Mouse (Mus musculus) thymus, adult 2 months (tissue): ENCODE data around the gene Ift43. TPM values are rescaled to one million over a fixed set of nuclear protein-coding genes. Genes with fewer than 3 reads are reported as not detected.

Experiments
- DNase-seq: peaks from one replicate; pipeline ENCODE4 v3.0.0; 2021
- H3K27ac ChIP-seq: fragments of 200-500 bp; 2 replicates; pipeline ENCODE4 v1.5.1; 2012; ENCODE audit warnings: low read length, control low read depth; ENCODE audit not compliant: control insufficient read depth, insufficient read depth
- H3K27me3 ChIP-seq: fragments of 200-500 bp; 2 replicates; pipeline ENCODE4 v1.6.1; 2012; ENCODE audit warnings: mild to moderate bottlenecking, low read length, moderate library complexity, mixed read lengths; ENCODE audit not compliant: control insufficient read depth, insufficient read depth
- H3K36me3 ChIP-seq: fragments of 200-500 bp; 2 replicates; pipeline ENCODE4 v1.6.1; 2012; ENCODE audit warnings: mild to moderate bottlenecking, low read length, moderate library complexity; ENCODE audit not compliant: control insufficient read depth, insufficient read depth
- H3K4me1 ChIP-seq: fragments of 200-500 bp; replicated peaks from 2 replicates; pipeline ENCODE4 v1.6.1; 2012; ENCODE audit warnings: low read length; ENCODE audit not compliant: control insufficient read depth, insufficient read depth
- H3K4me3 ChIP-seq: fragments of 200-500 bp; 2 replicates; pipeline ENCODE4 v1.5.1; 2012; ENCODE audit warnings: mild to moderate bottlenecking, low read length, control low read depth, moderate library complexity; ENCODE audit not compliant: control insufficient read depth, insufficient read depth
- CTCF ChIP-seq: fragments of 200-500 bp; IDR thresholded peaks from 2 replicates; pipeline ENCODE4 v1.5.1; 2012; ENCODE audit warnings: mild to moderate bottlenecking, control low read depth, low read length, moderate library complexity, borderline replicate concordance; ENCODE audit not compliant: control insufficient read depth, poor library complexity, insufficient read depth; ENCODE audit errors: extremely low read depth
- POLR2A ChIP-seq: fragments of 200-500 bp; IDR thresholded peaks from 2 replicates; pipeline ENCODE4 v1.6.1; 2012; ENCODE audit warnings: mild to moderate bottlenecking, low read length, control low read depth, moderate library complexity; ENCODE audit not compliant: control insufficient read depth, poor library complexity, insufficient read depth; ENCODE audit errors: extremely low read depth
- WGBS: fragments of 180-500 bp; shearing (Covaris S2); methylation state at CpG from one replicate; pipeline ENCODE4 v1.1.7; 2018; 5-methylcytosine and 5-hydroxymethylcytosine counted together
- polyA plus RNA-seq: library from polyadenylated mRNA; depleted of rRNA; stranded (reverse); fragments of >200 nt; gene quantifications from 2 replicates; pipeline ENCODE4 v1.2.3, GENCODE M21; 2012

Gene Ift43
- polyA plus RNA-seq, 1 experiment = 4.7 TPM

- Histone ChIP-seq H3K27ac (no peak overlapping the region), H3K27me3 (no peaks in the 10 kb centered on the region), H3K36me3 (no peaks in the 10 kb centered on the region), H3K4me3 (no peak overlapping the region), H3K4me1 (no peaks in the 10 kb centered on the region)
- 82% methylated on average over 1 of the region's 1 CpGs for WGBS
- TF ChIP-seq CTCF = no peak
- TF ChIP-seq POLR2A = no peak
- DNase-seq = no peak
These were observed 100.1 kb downstream of the Ift43 start for GRCm38 (mm10) chr12:86182414-86182813.

- TF ChIP-seq CTCF (0 out of 2 replicates have a peak, but pooled peaks have one; percentile 58), POLR2A (no peak)
- H3K27me3 ChIP-seq = no peaks in the 10 kb centered on the region
- WGBS = 81% methylated on average over 5 of the region's 5 CpGs
- no peaks in the 10 kb centered on the region for H3K4me1 ChIP-seq
- no peaks in the 10 kb centered on the region for H3K36me3 ChIP-seq
- no peak overlapping the region for H3K27ac ChIP-seq
- no peak overlapping the region for H3K4me3 ChIP-seq
- peak; percentile 33 for DNase-seq
These were observed 105.8 kb downstream of the Ift43 start for GRCm38 (mm10) chr12:86188161-86188560.

- TF ChIP-seq POLR2A = no peak
- TF ChIP-seq CTCF = no peak
- no peaks in the 10 kb centered on the region for H3K27me3 ChIP-seq
- H3K4me3 ChIP-seq = no peak overlapping the region
- H3K27ac ChIP-seq = no peak overlapping the region
- no peaks in the 10 kb centered on the region for H3K4me1 ChIP-seq
- WGBS = 28% methylated on average over 19 of the region's 19 CpGs
- peak; percentile 20 for DNase-seq
- no peaks in the 10 kb centered on the region for H3K36me3 ChIP-seq
These were observed 107.4 kb downstream of the Ift43 start for GRCm38 (mm10) chr12:86189601-86190323.

- no peak for TF ChIP-seq CTCF
- H3K36me3 ChIP-seq = no peaks in the 10 kb centered on the region
- no peak overlapping the region for H3K27ac ChIP-seq
- H3K4me1 ChIP-seq = no peaks in the 10 kb centered on the region
- H3K27me3 ChIP-seq = no peaks in the 10 kb centered on the region
- no peak for DNase-seq
- 84% methylated on average over 15 of the region's 15 CpGs for WGBS
- no peak overlapping the region for H3K4me3 ChIP-seq
These were observed 109.7 kb downstream of the Ift43 start for GRCm38 (mm10) chr12:86192036-86192449.

- no peak overlapping the region for H3K4me3 ChIP-seq
- no peak overlapping the region for H3K27ac ChIP-seq
- no peaks in the 10 kb centered on the region for H3K4me1 ChIP-seq
- 91% methylated on average over 7 of the region's 7 CpGs for WGBS
- no peak for TF ChIP-seq POLR2A
- TF ChIP-seq CTCF = no peak
- DNase-seq = no peak
- no peaks in the 10 kb centered on the region for H3K27me3 ChIP-seq
- H3K36me3 ChIP-seq = no peaks in the 10 kb centered on the region
These were observed 114.6 kb downstream of the Ift43 start for GRCm38 (mm10) chr12:86196944-86197343.

- no peaks in the 10 kb centered on the region for H3K4me1 ChIP-seq
- no peaks in the 10 kb centered on the region for H3K36me3 ChIP-seq
- TF ChIP-seq CTCF = no peak
- TF ChIP-seq POLR2A = no peak
- H3K27me3 ChIP-seq = no peaks in the 10 kb centered on the region
- DNase-seq = no peak
- H3K27ac ChIP-seq = no peak overlapping the region
- WGBS = 51% methylated on average over 8 of the region's 8 CpGs
- no peak overlapping the region for H3K4me3 ChIP-seq
These were observed 121.2 kb downstream of the Ift43 start for GRCm38 (mm10) chr12:86203443-86204057.
